Mouse (Mus musculus): ENCODE results near the gene Exosc6.

DNA sequence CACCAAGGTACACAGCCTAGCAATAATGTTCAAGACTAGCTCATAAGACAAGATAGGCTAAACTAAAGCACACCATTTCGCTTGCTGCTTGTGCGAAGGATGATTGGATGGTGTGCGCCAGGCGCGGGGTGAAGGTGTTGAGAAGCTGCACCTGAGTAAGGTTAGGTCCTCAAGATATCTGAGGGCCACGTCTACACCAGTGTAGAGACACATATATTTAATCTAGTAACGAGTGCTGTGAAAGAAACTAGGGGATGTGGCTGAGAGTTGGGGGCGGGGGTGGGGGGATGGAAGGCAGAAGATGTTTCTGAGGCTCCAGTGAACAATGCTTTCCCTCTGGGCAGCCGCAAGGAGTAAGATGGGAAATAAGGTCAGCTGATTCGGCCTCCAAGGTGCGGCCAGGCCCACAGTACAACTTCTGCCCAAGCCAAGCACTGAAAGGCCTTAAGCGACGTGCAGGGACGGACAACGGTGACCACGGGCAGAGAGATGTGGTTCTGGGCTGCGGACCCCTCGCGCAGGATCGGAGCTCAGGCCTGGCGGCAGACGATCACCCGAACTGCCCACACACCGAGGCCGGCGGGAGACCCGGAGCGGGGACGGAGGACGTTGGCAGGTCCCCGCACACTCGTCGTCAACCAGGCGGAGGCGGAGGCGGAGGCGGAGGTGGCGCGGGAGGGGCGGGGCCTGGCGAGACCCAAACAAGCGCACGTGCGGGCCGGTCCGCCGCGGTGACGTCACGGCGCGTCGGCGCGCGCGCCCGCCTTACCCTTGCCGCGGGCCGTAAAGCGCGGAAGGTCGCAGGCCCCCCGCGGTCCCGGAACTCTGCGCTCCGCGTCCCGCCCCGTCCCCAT is 38.0 kb downstream of the Exosc6 start, which contains the start of gene Pdpr:
- no peak for TF ChIP-seq CTCF (IDR thresholded peaks at IDR 0.05; ENCODE audit: control insufficient read depth, insufficient read depth, insufficient replicate concordance, low read depth, low read length)
- peak; percentile 78 for TF ChIP-seq POLR2A (IDR thresholded peaks at IDR 0.05; ENCODE audit: control insufficient read depth, low read depth, low read length)

Data from testis, adult 2 months (tissue).